Mouse (Mus musculus) erythroblast, embryonic 14.5 days (primary cell): Measurements from ENCODE around the gene Lipt1.

ENCODE experiments used
- GATA1 ChIP-seq: IDR thresholded peaks from 2 replicates; pipeline ENCODE4 v1.6.1; 2012; ENCODE audit warnings: low read length, inconsistent platforms, mixed read lengths
- TAL1 ChIP-seq: IDR thresholded peaks from 3 replicates; pipeline ENCODE4 v1.6.1; 2012; ENCODE audit warnings: low read length, inconsistent platforms, mixed read lengths

GRCm38 (mm10) chr1:37872131-37873067 is 861 bp downstream of the Lipt1 start:
- TF ChIP-seq GATA1 (no peak), TAL1 (no peak)
